Mouse (Mus musculus) cortical plate, adult 2 months (tissue): ENCODE data around the gene Tbc1d22a. TPM values are rescaled to one million over a fixed set of nuclear protein-coding genes. Genes with fewer than 3 reads are reported as not detected.

Source experiments
- H3K27ac ChIP-seq: fragments of 200-500 bp; 2 replicates; pipeline ENCODE4 v1.5.1; 2012; ENCODE audit warnings: low read length, control low read depth, inconsistent platforms; ENCODE audit not compliant: insufficient read depth
- H3K4me1 ChIP-seq: fragments of 200-500 bp; 2 replicates; pipeline ENCODE4 v1.6.1; 2011; ENCODE audit warnings: low read length; ENCODE audit not compliant: control insufficient read depth, insufficient read depth
- H3K4me3 ChIP-seq: fragments of 200-500 bp; 2 replicates; pipeline ENCODE4 v1.5.1; 2011; ENCODE audit warnings: mild to moderate bottlenecking, low read length, control low read depth; ENCODE audit not compliant: insufficient read depth
- CTCF ChIP-seq: fragments of 200-500 bp; IDR thresholded peaks from 2 replicates; pipeline ENCODE4 v1.5.1; 2011; ENCODE audit warnings: mild to moderate bottlenecking, control low read depth, low read length; ENCODE audit not compliant: insufficient read depth; ENCODE audit errors: extremely low read depth
- POLR2A ChIP-seq: fragments of 200-500 bp; IDR thresholded peaks from 2 replicates; pipeline ENCODE4 v1.6.1; 2011; ENCODE audit warnings: mild to moderate bottlenecking, low read length, control low read depth; ENCODE audit not compliant: insufficient read depth; ENCODE audit errors: extremely low read depth
- polyA plus RNA-seq: library from polyadenylated mRNA; depleted of rRNA; stranded (reverse); fragments of >200 nt; gene quantifications from 2 replicates; pipeline ENCODE4 v1.2.3, GENCODE M21; 2012

The Tbc1d22a gene
- polyA plus RNA-seq, 1 experiment = 33.9 TPM

DNA sequence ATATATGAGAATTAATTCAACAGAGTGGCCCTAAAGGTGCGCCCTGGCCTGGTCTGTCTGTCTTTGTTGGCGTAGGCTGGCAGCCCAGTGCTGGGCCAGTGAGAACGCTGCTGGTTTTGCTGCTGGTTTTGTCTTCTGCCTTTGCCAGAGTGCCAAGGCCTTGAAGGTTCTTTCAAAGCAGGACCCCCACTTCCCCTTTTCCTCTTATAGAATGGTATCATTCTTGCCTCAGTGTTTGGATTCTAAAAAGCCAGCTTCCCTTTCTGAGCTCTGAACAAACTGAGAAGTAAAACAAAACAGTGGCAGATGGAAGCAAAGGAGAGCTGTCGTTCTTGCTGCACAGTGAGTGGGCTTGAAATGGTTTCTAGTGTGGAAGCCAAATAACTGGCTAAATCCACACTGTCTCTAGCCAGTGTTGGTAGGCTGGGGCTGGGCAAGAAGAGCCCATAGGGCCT is 149.6 kb downstream of the Tbc1d22a start:
- peak overlapping the region; percentile 45 for H3K27ac ChIP-seq
- H3K4me3 ChIP-seq = no peak overlapping the region
- TF ChIP-seq CTCF (no peak), POLR2A (no peak)
- H3K4me1 ChIP-seq = peaks cover 16% of the 10 kb centered on the region

DNA sequence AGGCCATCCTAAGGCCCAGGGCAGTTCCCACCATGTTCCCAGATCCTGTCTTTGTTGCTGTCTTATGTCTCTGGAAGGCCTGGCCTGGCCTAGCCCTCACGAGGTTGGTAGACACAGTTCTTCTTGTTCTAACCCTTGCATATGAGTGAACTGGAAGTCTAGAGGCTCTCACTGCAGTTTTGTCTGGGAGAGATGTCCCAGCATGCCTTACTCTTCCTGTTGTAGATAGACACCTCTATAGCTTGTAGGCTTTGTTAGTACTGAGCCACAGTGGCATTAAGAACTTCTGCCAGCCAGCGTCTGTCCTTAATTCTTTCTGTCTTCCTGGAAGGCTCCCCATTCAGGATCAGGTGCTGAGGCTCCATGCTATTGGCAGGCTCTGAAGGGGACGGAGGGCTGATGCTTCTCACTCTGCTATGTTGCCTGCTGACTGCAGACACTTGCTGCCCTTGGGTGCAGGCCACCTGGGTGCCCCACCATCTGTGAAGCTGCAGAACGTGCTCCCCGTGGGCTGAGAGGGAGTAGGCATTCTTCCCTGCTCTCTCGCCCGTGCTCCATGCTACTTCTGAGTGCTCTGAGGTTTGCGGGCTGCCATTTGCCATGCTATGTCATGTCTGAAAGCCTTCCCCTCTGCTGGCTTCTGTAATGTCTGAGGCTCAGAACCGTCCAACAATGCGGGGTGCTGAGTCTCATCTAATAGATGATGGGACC is 150.8 kb downstream of the Tbc1d22a start:
- TF ChIP-seq POLR2A (no peak), CTCF (no peak)
- Histone ChIP-seq H3K4me3 (no peak overlapping the region), H3K27ac (no peak overlapping the region), H3K4me1 (peaks cover 16% of the 10 kb centered on the region)

DNA sequence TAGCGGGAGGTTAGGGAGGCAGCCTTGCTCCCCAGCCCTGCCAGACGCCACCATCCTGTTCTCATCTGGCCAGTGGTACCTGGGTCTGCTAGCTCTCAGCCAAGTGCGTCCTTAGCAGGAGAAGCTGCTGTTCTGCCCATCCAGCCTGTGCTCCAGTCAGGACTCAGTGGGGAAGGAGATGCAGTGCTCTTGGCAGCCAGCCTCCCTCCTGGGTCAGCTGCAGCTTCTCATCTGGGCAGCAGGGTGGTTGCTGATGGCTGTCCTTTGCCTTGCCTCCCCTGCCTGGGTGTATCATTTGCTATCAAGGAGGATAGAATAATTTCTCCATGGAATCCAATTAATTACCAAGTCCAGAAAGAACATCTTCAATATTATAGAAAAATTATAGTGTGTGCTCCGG is 152.5 kb downstream of the Tbc1d22a start:
- Histone ChIP-seq H3K4me3 (no peak overlapping the region), H3K4me1 (peaks cover 16% of the 10 kb centered on the region), H3K27ac (no peak overlapping the region)
- TF ChIP-seq CTCF (no peak), POLR2A (no peak)

DNA sequence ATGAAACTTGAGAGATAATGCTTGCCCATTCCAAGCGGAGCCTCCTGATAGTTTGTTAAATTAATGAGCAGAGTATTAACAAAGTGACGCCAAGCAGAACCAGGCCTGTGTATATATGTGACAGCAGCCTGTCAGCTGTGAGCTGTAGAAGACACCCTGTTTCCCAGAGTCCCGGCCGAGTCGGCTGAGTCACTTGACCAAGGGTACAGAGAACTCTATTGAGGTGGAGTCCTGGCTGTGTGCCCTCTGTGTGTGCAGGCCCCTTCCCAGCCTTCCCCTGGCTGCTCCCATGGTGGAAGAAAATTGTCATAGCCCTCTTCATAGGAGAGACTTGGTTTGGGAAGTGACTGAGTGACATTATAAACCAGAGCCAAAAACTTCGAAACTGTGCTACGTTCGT is 153.0 kb downstream of the Tbc1d22a start:
- TF ChIP-seq CTCF (no peak), POLR2A (no peak)
- H3K27ac ChIP-seq = no peak overlapping the region
- peaks cover 15% of the 10 kb centered on the region for H3K4me1 ChIP-seq
- H3K4me3 ChIP-seq = no peak overlapping the region

DNA sequence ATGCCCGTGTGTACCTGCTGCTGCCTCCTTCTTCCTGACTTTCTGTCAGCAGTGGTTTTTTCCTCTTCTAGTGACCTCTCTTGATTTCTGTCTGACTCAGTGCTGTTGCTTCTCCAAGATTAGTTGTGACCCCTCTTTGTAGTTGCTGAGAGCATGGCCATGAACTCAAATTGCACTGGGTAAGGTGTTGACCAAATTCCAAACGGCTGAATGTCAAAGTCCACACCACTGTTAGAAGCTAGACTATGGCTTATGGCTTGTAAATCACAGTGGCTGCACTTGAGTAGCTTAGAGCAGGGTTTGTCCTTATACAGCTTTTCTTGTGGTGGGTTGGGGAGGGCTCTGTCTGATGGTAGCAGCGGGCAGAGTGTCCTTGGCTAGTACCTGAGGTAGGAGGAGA is 156.6 kb downstream of the Tbc1d22a start:
- TF ChIP-seq POLR2A (no peak), CTCF (no peak)
- no peaks in the 10 kb centered on the region for H3K4me1 ChIP-seq

DNA sequence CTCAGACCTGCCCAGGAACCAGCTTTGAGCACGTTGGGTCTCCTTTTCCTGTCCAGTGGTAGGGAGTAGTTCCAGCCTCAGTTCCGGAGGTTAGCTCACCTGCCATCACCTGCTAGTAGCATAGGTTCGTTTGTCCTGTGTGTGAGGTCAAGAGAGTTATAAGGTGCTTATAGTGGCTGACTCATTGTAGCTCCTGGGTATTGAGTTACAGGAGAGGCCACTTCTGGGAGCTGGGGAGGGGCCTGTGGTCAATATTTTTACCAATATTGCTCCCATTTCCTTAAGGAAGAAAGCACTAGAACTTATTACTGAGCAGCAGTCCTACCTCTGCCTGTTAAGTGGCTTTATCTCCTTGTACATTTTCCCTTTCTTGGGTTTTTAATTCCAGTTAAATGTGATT is 161.0 kb downstream of the Tbc1d22a start:
- Histone ChIP-seq H3K4me1 (no peaks in the 10 kb centered on the region), H3K4me3 (no peak overlapping the region), H3K27ac (no peak overlapping the region)
- TF ChIP-seq POLR2A = no peak
- no peak for TF ChIP-seq CTCF

More for the DNA sequence above, 156.6 kb downstream of the Tbc1d22a start:
- Histone ChIP-seq H3K27ac (no peak overlapping the region), H3K4me3 (no peak overlapping the region)

DNA sequence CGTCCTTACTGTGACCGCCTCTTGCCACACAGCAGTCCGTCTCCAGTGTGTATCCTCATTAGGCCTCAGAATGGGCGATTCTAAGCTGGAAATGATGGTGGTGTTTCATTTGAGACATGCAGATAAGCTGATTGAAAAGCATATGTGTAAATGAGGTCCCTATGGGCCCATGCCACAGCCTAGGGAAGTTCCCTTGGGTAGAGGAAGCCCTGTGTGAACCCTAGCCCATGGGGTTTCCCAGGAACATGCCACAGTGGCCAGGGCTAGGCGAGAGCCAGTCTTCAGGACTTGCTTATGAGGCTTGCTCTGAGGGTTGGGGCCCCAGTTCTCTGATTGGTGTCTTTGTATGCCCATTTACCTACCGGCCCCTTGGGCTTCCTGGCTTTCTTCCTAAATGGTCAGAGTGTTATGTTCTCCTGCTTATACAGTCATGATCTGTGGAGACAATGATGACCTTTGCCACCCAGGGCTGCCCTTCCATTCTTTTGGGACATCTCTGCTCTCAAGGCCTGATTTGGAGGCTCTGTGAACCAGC is 161.7 kb downstream of the Tbc1d22a start:
- no peaks in the 10 kb centered on the region for H3K4me1 ChIP-seq
- H3K27ac ChIP-seq = no peak overlapping the region
- no peak for TF ChIP-seq CTCF
- no peak for TF ChIP-seq POLR2A
- H3K4me3 ChIP-seq = no peak overlapping the region

DNA sequence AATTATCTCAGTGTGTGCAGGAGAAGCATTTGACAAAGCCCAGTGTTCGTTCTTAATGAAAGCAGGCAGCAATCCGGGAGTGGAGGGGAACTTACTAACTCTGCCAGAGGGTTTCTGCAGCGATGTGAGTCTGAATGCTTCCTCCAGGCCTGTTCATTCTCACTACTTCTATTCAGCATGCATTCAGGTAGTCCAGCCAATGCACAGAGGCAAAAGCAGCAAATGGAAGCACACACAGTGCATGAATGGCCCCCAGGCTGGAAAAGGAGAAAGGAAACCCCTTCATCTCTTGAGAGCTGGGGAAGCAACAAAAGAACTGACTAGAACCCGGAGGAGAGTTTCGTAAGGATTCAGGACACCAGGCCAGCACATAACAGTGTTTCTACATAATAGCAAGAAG is 169.0 kb downstream of the Tbc1d22a start:
- H3K27ac ChIP-seq = no peak overlapping the region
- H3K4me1 ChIP-seq = peaks cover 7% of the 10 kb centered on the region
- TF ChIP-seq CTCF (no peak), POLR2A (no peak)
- H3K4me3 ChIP-seq = no peak overlapping the region

DNA sequence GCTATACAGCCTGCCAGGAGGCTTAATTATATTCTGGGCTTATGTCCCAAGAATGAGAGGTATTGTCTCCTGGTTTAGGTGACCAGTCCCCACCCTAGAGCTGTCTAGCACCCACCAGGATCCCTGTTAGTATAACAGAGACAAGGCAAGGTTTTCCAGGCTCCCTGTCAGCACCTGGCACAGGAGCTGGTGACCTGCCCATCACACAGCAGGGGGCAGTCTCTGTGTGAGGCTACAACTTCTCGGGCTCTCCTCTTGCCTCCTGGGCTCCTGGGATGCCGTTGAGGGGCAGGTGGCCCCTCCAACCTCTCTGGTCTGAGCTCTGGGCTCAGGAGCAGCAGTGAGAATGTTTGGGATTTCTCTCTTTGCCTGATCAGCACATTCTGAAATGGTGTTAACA is 171.2 kb downstream of the Tbc1d22a start:
- H3K4me3 ChIP-seq = no peak overlapping the region
- H3K27ac ChIP-seq = no peak overlapping the region
- TF ChIP-seq CTCF = no peak
- TF ChIP-seq POLR2A = no peak
- H3K4me1 ChIP-seq = peaks cover 11% of the 10 kb centered on the region

DNA sequence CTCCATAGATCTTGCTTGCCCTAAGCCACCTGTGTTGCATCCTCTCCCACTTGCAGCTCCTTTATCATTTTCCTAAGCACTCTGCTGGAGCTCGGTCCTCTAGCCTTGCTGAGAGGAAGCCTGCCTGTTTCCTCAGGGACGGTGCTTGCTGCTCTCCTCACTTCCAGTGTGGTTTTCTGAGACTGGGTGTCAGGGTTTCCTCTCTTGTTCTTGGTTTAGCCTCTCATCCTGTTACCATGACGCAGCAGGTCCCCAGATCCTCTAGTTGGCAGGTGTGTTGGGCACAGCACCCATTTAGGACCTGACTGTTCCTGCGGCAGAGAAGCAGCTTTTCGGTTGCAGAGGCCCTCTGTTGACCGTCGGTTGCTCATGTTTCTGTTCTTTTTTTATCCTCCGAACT is 172.1 kb downstream of the Tbc1d22a start:
- TF ChIP-seq CTCF = no peak
- H3K4me1 ChIP-seq = peaks cover 11% of the 10 kb centered on the region
- H3K27ac ChIP-seq = no peak overlapping the region
- H3K4me3 ChIP-seq = no peak overlapping the region

DNA sequence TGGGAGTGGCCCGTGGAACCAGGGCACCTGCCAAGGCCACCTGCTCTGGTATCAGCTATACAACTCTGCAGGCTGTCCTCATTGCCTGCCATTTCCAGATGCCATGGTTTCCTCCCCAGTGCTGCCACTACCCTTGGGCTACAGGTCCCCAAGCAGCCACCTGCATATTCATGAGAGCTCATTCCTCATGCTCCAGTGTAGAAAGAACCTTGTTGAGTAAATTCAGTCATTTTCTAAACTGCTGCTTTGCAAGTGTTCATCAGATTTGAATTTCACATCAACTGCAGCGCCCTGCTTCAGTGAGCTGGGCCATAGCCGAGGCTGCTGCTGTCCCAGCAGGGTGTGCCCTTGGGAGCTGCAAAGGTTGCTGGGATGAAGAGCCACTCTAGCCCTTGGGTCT is 174.3 kb downstream of the Tbc1d22a start:
- Histone ChIP-seq H3K27ac (no peak overlapping the region), H3K4me1 (peaks cover 11% of the 10 kb centered on the region), H3K4me3 (no peak overlapping the region)
- no peak for TF ChIP-seq POLR2A
- no peak for TF ChIP-seq CTCF
